Mouse (Mus musculus): Measurements from ENCODE around the gene Tnfrsf23. TPM values are rescaled to one million over a fixed set of nuclear protein-coding genes. Genes with fewer than 3 reads are reported as not detected.
"Not testable (repeated sequence)": the region's sequence is repeated elsewhere in the genome, so short reads cannot be mapped to it uniquely, and the experiment has no call there.

The Tnfrsf23 gene
- polyA plus RNA-seq, 1 experiment from 2014 or later, result 0.68 TPM

- Histone ChIP-seq H3K27ac (ENCODE audit: low read depth, low read length) (no peak overlapping the region), H3K27me3 (ENCODE audit: control insufficient read depth, insufficient read depth, low read length) (0 out of 2 replicates have a peak, but pooled peaks cover 2% of the 10 kb centered on the region), H3K9me3 (ENCODE audit: control insufficient read depth, low read length) (no peaks in the 10 kb centered on the region), H3K36me3 (ENCODE audit: control insufficient read depth, insufficient read depth, low read length) (no peaks in the 10 kb centered on the region; the same call in none of the 2 replicates), H3K4me3 (ENCODE audit: low read depth, low read length) (no peak overlapping the region), H3K9ac (ENCODE audit: low read length) (no peak overlapping the region), H3K4me2 (ENCODE audit: low read depth) (no peak overlapping the region), H3K4me1 (ENCODE audit: control insufficient read depth, insufficient read depth, low read length) (no peaks in the 10 kb centered on the region)
- WGBS, result 85% methylated on average over 4 of the region's 4 CpGs
- DNase-seq (ENCODE audit: low spot score) (no peak), ATAC-seq (ENCODE audit: insufficient read depth, low FRiP score, low TSS enrichment) (no peak)
Observed at GRCm38 (mm10) chr7:143689946-143690345, 4.3 kb upstream of the Tnfrsf23 start.

- Histone ChIP-seq H3K4me3 (ENCODE audit: low read depth, low read length) (no peak overlapping the region), H3K4me1 (ENCODE audit: control insufficient read depth, insufficient read depth, low read length) (no peaks in the 10 kb centered on the region), H3K9me3 (ENCODE audit: control insufficient read depth, low read length) (no peaks in the 10 kb centered on the region), H3K4me2 (ENCODE audit: low read depth) (no peak overlapping the region), H3K27ac (ENCODE audit: low read depth, low read length) (no peak overlapping the region), H3K27me3 (ENCODE audit: control insufficient read depth, insufficient read depth, low read length) (0 out of 2 replicates have a peak, but pooled peaks cover 2% of the 10 kb centered on the region), H3K9ac (ENCODE audit: low read length) (no peak overlapping the region), H3K36me3 (ENCODE audit: control insufficient read depth, insufficient read depth, low read length) (no peaks in the 10 kb centered on the region; the same call in none of the 2 replicates)
- 81% methylated on average over 7 of the region's 7 CpGs for WGBS
- ATAC-seq (ENCODE audit: insufficient read depth, low FRiP score, low TSS enrichment) (no peak), DNase-seq (ENCODE audit: low spot score) (no peak)
Observed at GRCm38 (mm10) chr7:143689481-143689880, 3.8 kb upstream of the Tnfrsf23 start.

GRCm38 (mm10) chr7:143686676-143687075 is 1.0 kb upstream of the Tnfrsf23 start:
- H3K9ac ChIP-seq (ENCODE audit: low read length); H3K9me3 ChIP-seq (ENCODE audit: control insufficient read depth, low read length); ATAC-seq (ENCODE audit: insufficient read depth, low FRiP score, low TSS enrichment); H3K36me3 ChIP-seq (ENCODE audit: control insufficient read depth, insufficient read depth, low read length); H3K27ac ChIP-seq (ENCODE audit: low read depth, low read length); H3K4me3 ChIP-seq (ENCODE audit: low read depth, low read length); H3K27me3 ChIP-seq (ENCODE audit: control insufficient read depth, insufficient read depth, low read length); DNase-seq (ENCODE audit: low spot score); H3K4me2 ChIP-seq (ENCODE audit: low read depth); H3K4me1 ChIP-seq (ENCODE audit: control insufficient read depth, insufficient read depth, low read length): not testable (repeated sequence)
- 83% methylated on average over 3 of the region's 3 CpGs for WGBS

- not testable (repeated sequence) for H3K9ac ChIP-seq (ENCODE audit: low read length); H3K27me3 ChIP-seq (ENCODE audit: control insufficient read depth, insufficient read depth, low read length); H3K9me3 ChIP-seq (ENCODE audit: control insufficient read depth, low read length); H3K4me1 ChIP-seq (ENCODE audit: control insufficient read depth, insufficient read depth, low read length); DNase-seq (ENCODE audit: low spot score); H3K4me3 ChIP-seq (ENCODE audit: low read depth, low read length); ATAC-seq (ENCODE audit: insufficient read depth, low FRiP score, low TSS enrichment); H3K4me2 ChIP-seq (ENCODE audit: low read depth); H3K27ac ChIP-seq (ENCODE audit: low read depth, low read length); H3K36me3 ChIP-seq (ENCODE audit: control insufficient read depth, insufficient read depth, low read length)
- 64% methylated on average over 4 of the region's 4 CpGs for WGBS
Observed at GRCm38 (mm10) chr7:143686191-143686590, 519 bp upstream of the Tnfrsf23 start.

GRCm38 (mm10) chr7:143684569-143684968 is 1.1 kb downstream of the Tnfrsf23 start:
- H3K9me3 ChIP-seq (ENCODE audit: control insufficient read depth, low read length); H3K9ac ChIP-seq (ENCODE audit: low read length); H3K27me3 ChIP-seq (ENCODE audit: control insufficient read depth, insufficient read depth, low read length); H3K36me3 ChIP-seq (ENCODE audit: control insufficient read depth, insufficient read depth, low read length); H3K4me2 ChIP-seq (ENCODE audit: low read depth); H3K4me3 ChIP-seq (ENCODE audit: low read depth, low read length); ATAC-seq (ENCODE audit: insufficient read depth, low FRiP score, low TSS enrichment); DNase-seq (ENCODE audit: low spot score); H3K27ac ChIP-seq (ENCODE audit: low read depth, low read length); H3K4me1 ChIP-seq (ENCODE audit: control insufficient read depth, insufficient read depth, low read length): not testable (repeated sequence)
- WGBS, result 88% methylated on average over 1 of the region's 2 CpGs

- H3K4me3 ChIP-seq (ENCODE audit: low read depth, low read length), result no peak overlapping the region
- H3K27me3 ChIP-seq (ENCODE audit: control insufficient read depth, insufficient read depth, low read length), result 0 out of 2 replicates have a peak, but pooled peaks cover 2% of the 10 kb centered on the region
- H3K36me3 ChIP-seq (ENCODE audit: control insufficient read depth, insufficient read depth, low read length), result no peaks in the 10 kb centered on the region
- no peak for DNase-seq (ENCODE audit: low spot score)
- H3K9ac ChIP-seq (ENCODE audit: low read length), result no peak overlapping the region
- no peaks in the 10 kb centered on the region for H3K9me3 ChIP-seq (ENCODE audit: control insufficient read depth, low read length)
- H3K4me2 ChIP-seq (ENCODE audit: low read depth), result no peak overlapping the region
- no peaks in the 10 kb centered on the region for H3K4me1 ChIP-seq (ENCODE audit: control insufficient read depth, insufficient read depth, low read length)
- ATAC-seq (ENCODE audit: insufficient read depth, low FRiP score, low TSS enrichment), result no peak
- 86% methylated on average over 1 of the region's 1 CpGs for WGBS
- no peak overlapping the region for H3K27ac ChIP-seq (ENCODE audit: low read depth, low read length)
Observed at GRCm38 (mm10) chr7:143681566-143681965, 4.1 kb downstream of the Tnfrsf23 start.

- H3K36me3 ChIP-seq (ENCODE audit: control insufficient read depth, insufficient read depth, low read length); H3K27ac ChIP-seq (ENCODE audit: low read depth, low read length); DNase-seq (ENCODE audit: low spot score); H3K4me1 ChIP-seq (ENCODE audit: control insufficient read depth, insufficient read depth, low read length); ATAC-seq (ENCODE audit: insufficient read depth, low FRiP score, low TSS enrichment); H3K27me3 ChIP-seq (ENCODE audit: control insufficient read depth, insufficient read depth, low read length); H3K9me3 ChIP-seq (ENCODE audit: control insufficient read depth, low read length); H3K4me3 ChIP-seq (ENCODE audit: low read depth, low read length); H3K4me2 ChIP-seq (ENCODE audit: low read depth); H3K9ac ChIP-seq (ENCODE audit: low read length): not testable (repeated sequence)
- WGBS, result 67% methylated on average over 2 of the region's 2 CpGs
Observed at GRCm38 (mm10) chr7:143680836-143681235, 4.8 kb downstream of the Tnfrsf23 start.

GRCm38 (mm10) chr7:143679650-143680049 is 6.0 kb downstream of the Tnfrsf23 start:
- H3K9ac ChIP-seq (ENCODE audit: low read length); H3K27ac ChIP-seq (ENCODE audit: low read depth, low read length); H3K36me3 ChIP-seq (ENCODE audit: control insufficient read depth, insufficient read depth, low read length); H3K27me3 ChIP-seq (ENCODE audit: control insufficient read depth, insufficient read depth, low read length); H3K4me1 ChIP-seq (ENCODE audit: control insufficient read depth, insufficient read depth, low read length); DNase-seq (ENCODE audit: low spot score); H3K4me3 ChIP-seq (ENCODE audit: low read depth, low read length); H3K4me2 ChIP-seq (ENCODE audit: low read depth); H3K9me3 ChIP-seq (ENCODE audit: control insufficient read depth, low read length); ATAC-seq (ENCODE audit: insufficient read depth, low FRiP score, low TSS enrichment): not testable (repeated sequence)
- 81% methylated on average over 2 of the region's 2 CpGs for WGBS

GRCm38 (mm10) chr7:143666427-143667311 is 19.0 kb downstream of the Tnfrsf23 start:
- no peaks in the 10 kb centered on the region for H3K27me3 ChIP-seq (ENCODE audit: control insufficient read depth, insufficient read depth, low read length)
- no peaks in the 10 kb centered on the region for H3K36me3 ChIP-seq (ENCODE audit: control insufficient read depth, insufficient read depth, low read length)
- DNase-seq (ENCODE audit: low spot score), result no peak
- no peak for ATAC-seq (ENCODE audit: insufficient read depth, low FRiP score, low TSS enrichment)
- H3K4me3 ChIP-seq (ENCODE audit: low read depth, low read length), result no peak overlapping the region
- H3K4me1 ChIP-seq (ENCODE audit: control insufficient read depth, insufficient read depth, low read length), result no peaks in the 10 kb centered on the region
- no peaks in the 10 kb centered on the region for H3K9me3 ChIP-seq (ENCODE audit: control insufficient read depth, low read length)
- H3K27ac ChIP-seq (ENCODE audit: low read depth, low read length), result no peak overlapping the region
- H3K4me2 ChIP-seq (ENCODE audit: low read depth), result no peak overlapping the region
- H3K9ac ChIP-seq (ENCODE audit: low read length), result no peak overlapping the region

Measured in neural tube, embryonic 11.5 days (tissue).